Mouse (Mus musculus) urinary bladder, postnatal 36 days (tissue): ENCODE measurements at regions not wholly inside any gene's neighbourhood (a gene's known extent, or its start where the extent isn't known, plus 50 kb on each side); places are given as distances from the start of the nearest gene placed in this dataset.

Experiments
- DNase-seq, 2 experiments: peaks; one replicate each; pipeline ENCODE4 v3.0.0; 2022; ENCODE audit warnings: low spot score in 2 of 2, mixed read lengths in 1 of 2

DNA sequence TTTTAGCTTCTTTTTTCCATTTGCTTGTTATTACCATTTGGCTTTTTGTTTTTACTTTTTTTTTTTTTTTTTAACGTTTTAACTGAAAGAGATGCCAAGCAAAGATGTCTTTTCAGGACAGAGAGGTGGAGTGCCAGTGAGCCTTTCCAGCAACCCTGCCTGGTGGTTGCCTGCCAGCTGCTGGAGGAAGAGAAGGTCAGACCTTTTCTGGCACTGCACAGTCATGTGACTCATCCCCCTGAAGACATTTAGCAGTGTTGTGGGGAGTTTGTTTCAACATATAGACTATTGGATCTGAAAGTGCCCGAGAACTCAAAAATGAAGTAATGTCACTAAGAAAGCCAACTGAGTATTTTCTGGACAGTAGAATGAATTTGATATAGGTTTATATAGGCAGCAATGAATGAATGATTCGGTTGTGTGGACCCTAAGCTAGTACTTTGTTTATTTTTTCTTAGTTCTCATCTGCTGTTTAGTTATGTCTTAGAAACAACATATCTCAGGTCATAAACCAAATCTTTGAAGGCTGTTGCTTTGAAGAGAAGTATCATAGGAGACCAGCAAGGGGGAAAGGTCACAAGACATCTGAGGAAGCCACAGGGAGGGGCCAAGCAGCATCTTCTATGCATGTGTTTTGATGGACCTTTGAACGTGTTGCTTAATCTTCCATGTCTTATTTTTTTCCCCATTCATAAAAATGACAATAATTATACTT, 604.2 kb downstream of the Ptprc start:
- no peak for DNase-seq

DNA sequence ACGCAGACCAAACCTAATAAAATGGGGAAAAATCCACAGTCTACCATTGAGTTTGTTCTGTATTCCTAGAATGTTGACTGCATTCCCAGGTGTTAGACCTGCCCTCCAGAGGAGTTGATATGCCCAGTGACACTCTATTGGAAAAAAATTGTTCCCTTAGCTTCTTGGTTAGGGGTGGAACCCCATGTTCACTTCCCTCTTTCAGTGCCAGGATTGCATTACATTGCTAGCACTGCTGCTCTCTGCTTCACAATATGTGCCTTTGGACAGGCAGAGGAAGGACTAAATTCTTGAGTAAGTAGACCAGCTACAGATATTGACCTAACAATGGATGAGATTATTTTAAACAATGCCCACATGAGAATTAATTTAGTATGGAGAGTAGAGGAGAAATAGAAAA, 607.3 kb upstream of the Nr5a2 start:
- DNase-seq, result no peak

DNA sequence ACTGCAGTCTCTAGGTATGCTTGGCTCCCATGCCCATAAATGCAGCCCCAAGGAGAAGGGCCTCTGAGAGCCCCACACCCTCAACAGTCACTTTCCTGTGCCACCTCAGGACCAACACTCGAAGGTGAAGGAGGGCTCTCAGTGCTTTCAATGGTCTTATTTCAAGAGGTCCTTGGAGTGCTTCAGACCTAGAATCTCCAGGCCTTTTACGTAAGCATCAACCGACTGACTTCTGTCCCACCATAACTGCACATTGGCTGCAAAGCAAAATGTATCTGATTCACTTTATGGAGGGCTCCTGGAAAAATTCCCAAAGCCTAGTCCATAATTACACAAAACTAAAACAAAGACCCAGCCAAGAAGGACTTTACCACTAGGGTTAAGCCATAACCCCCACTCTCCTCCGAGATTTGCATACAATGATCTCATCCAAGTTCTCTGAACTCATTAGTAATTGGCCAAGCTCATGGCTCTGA, 605.4 kb upstream of the Nr5a2 start:
- no peak for DNase-seq

DNA sequence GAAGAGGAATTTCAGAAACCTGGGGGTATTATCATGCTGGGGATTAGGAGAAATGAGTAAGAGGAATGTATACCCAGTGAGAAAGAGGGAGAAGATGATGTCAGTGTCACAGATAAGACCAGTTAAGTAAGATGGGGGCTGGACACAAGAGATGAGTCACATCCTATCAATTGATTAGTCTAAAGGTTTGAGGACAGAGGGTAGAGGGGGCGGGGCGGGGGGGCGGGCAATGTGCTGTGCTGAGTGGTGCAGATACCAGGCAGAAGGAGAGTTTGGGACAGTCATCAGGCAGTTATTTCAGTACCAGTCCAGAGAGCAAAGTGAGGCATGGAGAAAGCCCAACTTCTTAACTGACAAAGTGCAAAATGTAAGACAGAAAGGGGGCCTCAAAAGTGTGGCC, 601.4 kb upstream of the Nr5a2 start:
- DNase-seq, result no peak

DNA sequence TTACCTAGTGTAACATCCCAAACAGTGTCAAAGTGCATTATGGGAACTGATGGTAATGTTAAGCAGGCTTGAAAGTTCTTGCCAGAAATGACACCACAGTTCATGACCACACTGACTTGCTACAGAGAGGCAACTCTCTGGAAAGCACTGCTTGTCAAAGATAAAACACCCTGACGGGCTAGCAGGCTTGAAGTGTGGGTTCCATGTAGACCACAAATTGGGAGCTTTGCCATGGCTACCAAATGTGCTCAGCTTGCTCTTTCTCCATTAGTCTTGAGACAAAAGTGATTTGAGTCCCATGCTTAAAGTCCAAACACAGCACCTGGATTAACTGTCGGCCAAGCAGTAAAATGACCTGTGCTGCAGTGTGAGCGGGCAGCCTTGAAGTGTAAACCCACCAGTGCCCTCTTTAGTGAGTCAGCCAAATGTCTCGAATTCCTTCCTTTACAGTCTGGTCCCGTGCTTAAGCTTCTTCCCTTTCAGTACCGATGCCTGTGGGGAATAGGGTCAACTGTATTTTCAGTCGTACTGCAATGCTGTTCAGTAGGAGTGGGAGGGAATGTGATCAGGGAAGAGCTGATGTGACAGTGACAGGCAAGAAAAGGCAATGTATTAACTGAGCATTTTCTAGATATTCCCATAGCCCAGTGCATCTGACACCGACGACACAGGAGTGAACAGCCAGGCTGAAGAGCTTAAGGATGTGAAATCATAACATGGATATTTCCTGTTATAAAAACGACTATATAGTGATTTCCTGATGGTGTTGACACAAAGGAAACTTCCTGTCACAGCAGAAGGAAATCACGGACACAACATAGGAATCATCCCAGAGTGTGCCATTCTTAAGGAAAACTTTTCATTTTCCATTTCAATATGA, 600.4 kb upstream of the Nr5a2 start:
- DNase-seq, result no peak

DNA sequence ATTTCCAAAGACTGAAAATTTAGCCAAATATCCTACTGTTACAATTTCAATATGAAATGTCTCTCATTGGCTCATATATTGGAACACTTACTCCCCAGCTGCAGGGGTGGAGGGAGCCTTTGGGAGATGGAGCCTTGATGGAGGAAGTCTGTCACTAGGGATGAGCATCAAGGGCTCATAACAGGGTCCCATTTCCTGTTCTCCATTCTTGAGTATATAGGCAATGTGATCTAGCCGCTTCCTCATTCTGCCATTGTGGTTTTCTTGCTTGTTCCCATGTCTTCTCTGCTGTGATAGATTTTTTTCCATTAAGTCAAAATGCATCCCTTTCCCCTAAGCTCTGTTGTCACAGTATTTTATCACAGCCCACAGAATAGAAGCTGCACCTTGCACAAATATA, 589.4 kb upstream of the Nr5a2 start:
- no peak for DNase-seq

DNA sequence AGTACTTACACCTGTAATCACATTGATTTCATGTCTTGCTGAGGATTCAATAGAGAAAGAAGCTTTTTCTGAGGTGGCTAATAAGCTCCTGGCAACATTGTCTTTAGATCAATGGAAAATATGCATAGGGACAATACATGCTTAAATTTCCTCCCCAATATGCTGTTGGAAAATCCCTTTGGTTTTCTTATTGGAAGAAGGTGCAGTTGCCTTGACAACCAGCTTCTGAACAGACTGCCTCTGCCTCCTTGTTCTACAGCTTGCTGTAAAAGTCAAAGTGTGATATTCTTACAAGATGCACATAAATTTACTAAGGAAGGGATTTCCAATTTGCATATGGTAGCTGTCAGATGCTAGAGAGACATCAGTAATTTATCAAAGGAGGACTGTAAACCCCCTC, 585.4 kb upstream of the Nr5a2 start:
- DNase-seq, result no peak

DNA sequence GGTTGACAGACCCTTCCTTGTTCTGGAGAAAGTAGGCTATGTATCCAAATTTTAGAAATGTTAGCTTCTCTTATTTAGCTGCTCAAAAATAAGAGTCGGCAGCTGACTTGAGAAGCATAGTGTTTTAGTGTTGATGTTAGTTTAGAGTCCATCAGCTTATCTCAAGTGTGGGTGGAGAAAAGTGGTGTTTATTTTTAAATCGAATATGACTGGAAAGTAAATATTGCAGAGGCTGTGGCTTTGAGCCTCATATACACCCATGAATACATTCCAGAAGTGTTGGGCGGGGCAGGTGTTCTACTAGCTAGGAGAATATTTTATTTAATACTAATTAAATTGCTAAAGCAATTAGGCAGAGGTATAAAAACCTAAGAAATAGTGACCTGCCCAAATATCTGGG, 583.6 kb upstream of the Nr5a2 start:
- DNase-seq, result no peak

DNA sequence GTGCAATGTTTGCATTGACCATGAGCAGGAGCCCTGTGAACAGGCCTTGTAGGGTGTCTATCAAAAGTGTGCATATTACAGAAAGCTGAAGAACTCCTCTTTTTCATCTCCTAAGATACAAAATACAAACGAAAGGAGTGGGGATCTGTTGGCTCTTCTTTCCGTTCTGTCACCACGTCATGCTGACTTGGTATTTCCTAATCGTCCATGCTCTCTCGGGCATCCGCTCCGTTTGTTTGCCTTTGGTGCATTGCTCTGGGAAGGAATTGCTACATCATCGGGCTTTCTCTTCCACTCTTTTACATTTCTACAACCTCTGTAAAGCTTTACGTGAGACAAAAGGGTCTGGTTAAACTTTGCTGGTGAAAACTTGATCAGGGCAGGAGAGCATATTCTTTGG, 581.2 kb upstream of the Nr5a2 start:
- no peak for DNase-seq

DNA sequence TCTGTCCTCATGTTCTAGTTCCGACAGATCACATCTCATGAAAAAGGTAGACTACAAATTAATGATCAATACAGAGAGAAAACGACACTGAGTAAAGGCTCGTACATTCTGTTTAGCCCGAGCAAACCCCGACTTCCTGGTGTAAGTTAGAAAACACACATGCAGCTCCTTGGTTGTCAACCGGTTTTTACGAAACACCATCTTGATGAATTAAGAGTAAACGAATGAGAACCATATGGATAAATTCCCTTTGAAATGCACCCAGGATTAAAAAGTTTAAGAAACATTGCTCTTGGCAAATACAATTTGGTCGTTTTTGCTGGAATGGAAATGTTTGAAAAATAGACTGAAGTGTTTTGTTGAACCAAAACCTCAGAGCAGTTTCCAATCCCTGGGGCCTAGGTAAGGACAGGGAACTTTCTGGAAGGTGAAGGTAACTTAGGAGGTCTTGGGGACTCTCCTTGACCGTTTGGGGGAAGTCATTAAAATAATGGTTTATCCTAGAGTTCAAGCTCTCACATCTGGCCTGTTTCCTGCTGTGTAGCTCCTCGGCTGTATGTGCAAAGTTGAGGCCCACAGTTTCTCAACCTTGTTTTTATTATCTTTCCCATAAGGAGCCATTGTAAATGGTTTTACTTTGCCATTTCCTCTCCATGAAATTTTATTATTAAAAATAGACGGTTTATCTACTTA, 579.3 kb upstream of the Nr5a2 start:
- no peak for DNase-seq

DNA sequence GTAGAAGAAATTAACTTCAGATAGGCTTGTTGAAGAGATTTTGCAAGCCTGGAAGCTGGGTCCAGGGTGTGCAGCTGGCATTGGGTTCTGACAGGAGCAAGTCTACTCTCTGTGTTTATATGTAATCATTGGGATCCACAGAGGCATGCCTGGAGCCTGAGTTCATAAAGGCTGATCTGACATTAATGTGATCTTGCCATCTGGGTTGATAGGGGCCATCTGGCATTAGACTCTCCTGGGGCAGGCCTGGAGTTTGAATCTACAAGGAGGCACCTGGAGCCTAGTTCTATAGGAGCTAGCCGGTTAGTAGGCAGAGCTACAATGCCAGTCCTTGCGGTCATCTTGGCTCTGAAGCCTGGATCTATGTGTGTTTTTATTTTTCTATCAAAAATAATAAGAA, 554.5 kb upstream of the Nr5a2 start:
- DNase-seq, result no peak

DNA sequence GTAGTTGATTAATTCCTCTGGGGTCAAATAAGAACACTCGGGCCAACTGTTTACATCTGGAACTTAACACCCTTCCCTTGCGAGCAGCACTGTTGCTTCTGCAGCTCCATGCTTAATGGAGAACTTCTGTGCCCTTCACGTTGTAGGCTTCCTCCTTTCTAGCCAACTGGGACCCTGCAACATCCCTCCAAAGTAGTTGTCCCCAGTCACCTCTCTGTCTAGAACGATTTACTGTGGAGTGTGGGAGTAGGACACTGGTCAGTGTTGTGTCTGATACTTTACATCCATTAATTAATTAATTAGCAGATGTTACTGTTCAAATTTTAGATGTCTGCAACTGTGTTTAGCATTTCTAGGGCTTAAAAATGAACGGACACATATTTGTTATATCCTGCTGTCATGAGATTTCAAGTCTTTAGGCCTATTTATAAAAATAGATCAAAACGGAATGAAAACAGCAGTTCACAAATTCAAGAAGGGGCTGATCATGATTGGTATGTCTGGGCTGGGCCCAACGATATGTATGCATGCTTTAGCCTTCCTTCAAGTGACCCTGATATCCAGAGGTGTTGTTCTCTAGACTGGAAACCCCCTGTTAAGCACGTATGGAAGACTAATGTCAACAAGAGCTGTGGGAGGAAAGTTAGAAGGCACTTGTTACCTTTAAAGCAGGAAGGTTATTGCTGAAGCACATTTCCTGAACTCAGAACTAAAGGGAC, 543.6 kb upstream of the Nr5a2 start:
- no peak for DNase-seq

DNA sequence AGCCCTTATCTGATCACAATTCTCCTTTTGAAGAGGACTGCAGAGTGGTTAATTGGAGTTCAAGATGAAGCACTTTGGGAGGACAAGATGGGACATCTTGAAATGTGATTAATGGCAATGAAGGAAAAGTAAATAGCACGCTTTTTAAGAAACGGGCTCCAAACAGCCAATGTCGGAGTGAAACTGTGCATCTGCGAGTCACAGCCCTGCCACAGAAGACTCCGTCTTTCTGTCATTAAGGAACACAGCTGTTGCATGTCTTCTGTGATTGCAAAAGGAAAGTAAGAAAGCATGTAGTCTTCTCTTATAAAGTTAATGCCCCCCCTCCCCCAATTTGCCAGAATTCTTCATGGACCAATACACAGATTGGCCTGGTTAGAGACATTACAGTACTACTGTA, 528.0 kb upstream of the Nr5a2 start:
- no peak for DNase-seq

DNA sequence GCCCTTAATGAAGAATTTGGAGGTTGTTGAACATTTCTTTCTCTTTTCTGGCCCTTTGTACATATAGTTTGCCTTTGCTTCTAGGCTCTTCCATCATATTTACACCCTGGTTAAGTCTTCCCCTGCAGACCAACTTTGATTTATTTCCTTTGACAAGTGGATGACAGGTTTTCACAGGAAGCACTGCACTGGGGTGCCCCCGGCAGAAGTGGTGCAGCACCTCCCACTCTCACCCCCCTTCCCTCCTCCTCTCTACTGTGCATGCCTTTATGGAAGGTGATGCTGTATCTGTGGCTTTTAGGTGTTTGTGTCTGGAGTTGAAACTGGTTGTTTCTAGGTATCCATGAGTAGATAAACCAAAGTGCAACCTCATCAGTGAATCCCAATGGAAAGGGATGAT, 518.2 kb upstream of the Nr5a2 start:
- no peak for DNase-seq

DNA sequence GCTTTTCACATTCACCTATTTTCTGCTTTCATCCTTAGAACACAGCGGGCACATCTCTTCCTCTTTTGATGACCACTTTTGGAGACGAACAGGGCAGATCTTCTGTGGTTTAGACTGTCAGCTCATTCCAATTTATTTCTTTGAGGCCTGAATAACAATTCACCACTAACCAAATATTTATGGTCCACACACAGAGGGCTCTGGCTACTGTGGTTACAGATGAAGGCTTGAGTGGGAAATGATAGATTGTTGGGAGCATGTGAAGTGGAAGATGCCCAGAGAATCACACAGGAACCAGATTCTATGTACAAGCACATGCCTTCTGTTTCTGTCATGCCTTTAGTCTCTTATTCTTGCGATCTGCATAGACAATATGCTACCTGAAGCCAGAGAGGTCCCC, 517.0 kb upstream of the Nr5a2 start:
- DNase-seq, result no peak

DNA sequence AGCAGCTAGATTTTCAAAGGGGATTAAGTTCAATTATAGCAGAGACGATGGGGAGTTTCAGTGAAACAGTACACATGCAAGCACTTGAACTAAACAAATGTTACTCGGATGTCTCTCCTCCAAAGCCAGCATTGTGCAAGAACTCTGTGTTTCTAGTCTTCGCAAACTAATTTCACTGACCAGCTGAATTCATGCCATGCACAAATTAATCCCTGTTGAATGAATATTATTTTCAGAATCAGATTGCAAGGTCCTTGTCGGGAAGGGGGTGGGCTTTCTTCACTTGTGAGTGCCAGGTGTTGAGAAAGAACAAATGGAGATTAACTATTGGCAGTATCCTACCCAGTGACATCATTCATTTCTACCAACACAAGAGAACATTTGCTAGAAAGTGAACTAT, 514.6 kb upstream of the Nr5a2 start:
- no peak for DNase-seq

DNA sequence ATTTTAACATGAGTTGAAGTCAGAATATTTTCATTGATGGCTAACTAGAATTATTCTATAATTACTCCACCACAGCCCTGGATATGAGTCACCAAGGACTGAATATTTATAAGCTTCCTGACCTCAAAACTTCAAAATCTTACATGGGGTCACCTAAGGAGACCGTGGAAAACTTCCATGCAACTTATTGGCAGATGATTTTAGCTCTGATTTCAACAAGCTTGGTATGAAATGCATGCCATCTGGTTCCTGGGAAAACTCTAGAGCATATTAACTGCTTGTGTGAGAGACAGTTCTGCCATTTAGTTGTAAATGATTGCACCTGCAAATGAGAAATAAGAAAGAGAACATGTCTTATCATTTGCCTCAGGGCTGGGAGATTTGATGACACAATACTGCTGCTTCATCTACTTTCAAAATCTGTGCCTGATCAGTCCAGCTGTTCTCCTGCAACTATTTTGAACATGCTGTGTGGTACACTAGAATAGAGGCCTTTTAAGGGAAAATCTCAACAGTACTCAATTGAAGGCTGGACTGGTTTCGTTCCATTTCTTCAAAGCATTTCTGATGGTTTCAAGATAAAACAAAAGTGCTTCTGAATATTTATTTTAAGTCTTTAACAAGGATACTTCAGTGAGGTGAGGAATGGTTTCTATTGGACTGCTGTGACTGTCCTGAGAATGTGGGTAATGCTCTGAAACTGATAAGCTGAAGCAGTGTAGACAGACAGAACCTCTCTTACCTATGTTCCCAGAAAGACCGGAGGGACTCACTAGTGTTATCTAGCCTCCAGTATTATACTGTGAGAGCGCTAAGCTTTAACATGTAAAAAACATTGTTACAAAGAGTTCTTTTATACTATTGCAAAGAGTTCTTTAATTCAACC, 513.8 kb upstream of the Nr5a2 start:
- DNase-seq, result no peak

DNA sequence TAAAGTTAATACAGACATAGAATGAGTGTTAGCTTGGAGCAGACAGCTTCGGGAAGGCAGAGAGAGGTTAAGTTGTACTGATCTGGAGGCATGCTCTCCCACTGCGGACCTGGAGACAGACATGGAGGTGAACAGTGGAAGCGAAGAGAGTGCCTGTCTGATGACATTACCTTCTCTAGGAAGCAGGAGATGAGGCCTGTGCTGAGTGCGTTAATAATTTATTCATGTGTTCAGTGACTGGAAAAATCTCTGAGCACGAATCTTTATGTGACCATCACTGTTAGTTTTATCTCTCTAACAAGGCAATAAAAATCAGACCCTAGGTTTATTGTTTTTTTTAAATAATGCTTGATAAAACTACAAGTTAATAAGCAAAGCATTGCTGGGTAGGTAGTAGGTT, 504.7 kb upstream of the Nr5a2 start:
- no peak for DNase-seq

DNA sequence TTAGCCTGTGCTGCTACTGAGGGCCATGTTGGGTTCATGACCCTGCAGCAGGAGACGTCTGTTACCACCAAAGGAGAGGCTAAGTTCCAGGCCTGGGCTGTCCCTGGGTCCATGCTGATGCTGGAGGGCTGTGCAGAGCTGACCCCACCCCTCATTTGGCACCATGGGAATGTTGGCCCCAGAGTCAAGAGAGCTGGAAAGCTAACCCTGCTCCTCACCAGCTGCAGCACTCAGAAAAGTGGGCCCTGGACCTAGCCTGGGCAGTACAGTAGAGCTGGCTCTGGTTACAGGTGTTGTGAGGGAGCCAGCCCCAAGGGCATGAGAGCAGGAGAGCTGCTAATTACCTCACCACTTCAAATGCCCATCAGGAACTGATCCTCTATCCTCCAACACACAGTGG, 500.9 kb upstream of the Nr5a2 start:
- DNase-seq, result no peak

DNA sequence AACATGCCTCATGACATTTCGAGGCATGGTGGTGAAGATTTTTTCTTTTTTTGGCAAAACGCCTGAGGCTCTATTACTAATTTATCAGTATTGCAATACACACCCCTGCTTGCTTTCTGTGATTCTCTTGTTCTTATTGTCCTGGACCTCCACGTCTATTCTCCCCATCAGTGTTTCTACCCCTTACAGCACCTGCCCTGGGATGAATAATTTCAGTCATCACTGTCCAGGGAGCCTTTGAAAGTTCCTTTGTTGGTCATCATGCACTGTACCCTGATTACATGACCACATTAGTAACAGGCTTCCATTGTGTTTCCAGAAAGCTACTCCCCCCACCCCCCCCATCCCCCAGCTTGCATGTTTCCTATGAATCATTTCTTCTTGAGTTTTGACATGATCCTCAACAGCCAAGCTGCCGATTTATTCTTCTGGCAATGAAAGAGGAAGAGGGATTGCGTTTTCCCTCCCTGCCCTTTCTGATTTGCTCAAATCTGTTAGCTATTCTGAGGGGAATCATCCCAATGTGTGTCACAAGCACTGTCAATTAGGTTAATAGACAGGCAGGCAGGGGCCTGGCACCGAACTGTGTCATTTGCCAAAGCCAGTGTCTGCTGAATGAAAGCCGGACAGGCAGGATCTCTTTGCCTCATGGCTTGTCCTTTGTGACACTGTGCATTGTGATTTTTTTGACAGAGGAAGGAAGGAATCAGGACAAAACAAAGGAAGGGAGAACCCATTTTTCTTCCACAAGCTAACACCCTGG, 493.4 kb upstream of the Nr5a2 start:
- no peak for DNase-seq
